Mouse (Mus musculus) lung, postnatal 25 days (tissue): ENCODE data around the gene Slc26a3.
"Not testable (repeated sequence)": the region's sequence is repeated elsewhere in the genome, so short reads cannot be mapped to it uniquely, and the experiment has no call there.

Experiments used
- DNase-seq: peaks from one replicate; pipeline ENCODE4 v3.0.0; 2022; ENCODE audit warnings: low spot score

Gene Slc26a3

GRCm38 (mm10) chr12:31421901-31422574 is 31.4 kb downstream of the Slc26a3 start:
- no peak for DNase-seq

- no peak for DNase-seq
Measured at GRCm38 (mm10) chr12:31437791-31438190, 47.1 kb downstream of the Slc26a3 start.

GRCm38 (mm10) chr12:31439612-31440011 is 48.9 kb downstream of the Slc26a3 start:
- DNase-seq: no peak

GRCm38 (mm10) chr12:31444131-31444546 is 53.5 kb downstream of the Slc26a3 start:
- DNase-seq: no peak

GRCm38 (mm10) chr12:31444827-31445226 is 54.2 kb downstream of the Slc26a3 start:
- DNase-seq: peak; percentile 23

GRCm38 (mm10) chr12:31449341-31449740 is 58.7 kb downstream of the Slc26a3 start:
- DNase-seq: no peak

- no peak for DNase-seq
Measured at GRCm38 (mm10) chr12:31456271-31456670, 65.6 kb downstream of the Slc26a3 start.

- DNase-seq: peak; percentile 49
Measured at GRCm38 (mm10) chr12:31458474-31458873, 67.8 kb downstream of the Slc26a3 start.

GRCm38 (mm10) chr12:31460270-31460669 is 69.6 kb downstream of the Slc26a3 start:
- not testable (repeated sequence) for DNase-seq

- DNase-seq: no peak
Measured at GRCm38 (mm10) chr12:31461371-31461770, 70.7 kb downstream of the Slc26a3 start.

- no peak for DNase-seq
Measured at GRCm38 (mm10) chr12:31462615-31463014, 71.9 kb downstream of the Slc26a3 start.

GRCm38 (mm10) chr12:31478182-31478581 is 87.5 kb downstream of the Slc26a3 start:
- not testable (repeated sequence) for DNase-seq

- peak; percentile 34 for DNase-seq
Measured at GRCm38 (mm10) chr12:31486431-31486830, 95.8 kb downstream of the Slc26a3 start.

GRCm38 (mm10) chr12:31498936-31499313 is 108.3 kb downstream of the Slc26a3 start:
- DNase-seq: peak; percentile 2

- DNase-seq: peak; percentile 94
Measured at GRCm38 (mm10) chr12:31499314-31500131, 108.9 kb downstream of the Slc26a3 start, which contains the start of gene Cbll1. Gene Cbll1 (minus strand): TSS chr12:31499616.

GRCm38 (mm10) chr12:31500196-31500595 is 109.5 kb downstream of the Slc26a3 start:
- DNase-seq: no peak

GRCm38 (mm10) chr12:31501266-31501665 is 110.6 kb downstream of the Slc26a3 start:
- peak; percentile 8 for DNase-seq

- no peak for DNase-seq
Measured at GRCm38 (mm10) chr12:31503211-31503610, 112.5 kb downstream of the Slc26a3 start.

- no peak for DNase-seq
Measured at GRCm38 (mm10) chr12:31507718-31508364, 117.2 kb downstream of the Slc26a3 start.

- no peak for DNase-seq
Measured at GRCm38 (mm10) chr12:31508496-31508895, 117.8 kb downstream of the Slc26a3 start.

GRCm38 (mm10) chr12:31511218-31511617 is 120.5 kb downstream of the Slc26a3 start:
- no peak for DNase-seq

GRCm38 (mm10) chr12:31512634-31513411 is 122.2 kb downstream of the Slc26a3 start:
- DNase-seq: no peak
